Mouse (Mus musculus) C2C12 (cell line): Measurements from ENCODE around the gene Coq6. TPM values are rescaled to one million over a fixed set of nuclear protein-coding genes. Genes with fewer than 3 reads are reported as not detected.

Experiments used
- H3K27me3 ChIP-seq: one replicate; pipeline ENCODE4 v1.6.1; 2011; ENCODE audit not compliant: control insufficient read depth, insufficient read depth, insufficient read length
- H3K36me3 ChIP-seq: one replicate; pipeline ENCODE4 v1.6.1; 2011; ENCODE audit not compliant: control insufficient read depth, insufficient read depth
- H3K4me3 ChIP-seq: one replicate; pipeline ENCODE4 v1.5.1; 2011; ENCODE audit warnings: mild to moderate bottlenecking, control low read depth; ENCODE audit not compliant: poor library complexity, insufficient read depth, severe bottlenecking
- H3K79me2 ChIP-seq: one replicate; pipeline ENCODE4 v1.6.1; 2011; ENCODE audit not compliant: control insufficient read depth, insufficient read depth
- H3K79me3 ChIP-seq: one replicate; pipeline ENCODE4 v1.6.1; 2011; ENCODE audit warnings: low read depth, control low read depth
- H3ac ChIP-seq: one replicate; pipeline ENCODE3; 2011; ENCODE audit warnings: low read depth; ENCODE audit not compliant: control insufficient read depth, insufficient read length
- CEBPB ChIP-seq: IDR thresholded peaks from one replicate; pipeline ENCODE4 v1.6.1; 2011; ENCODE audit warnings: low read depth, mild to moderate bottlenecking, control low read depth, moderate library complexity
- CTCF ChIP-seq: IDR thresholded peaks from one replicate; pipeline ENCODE4 v1.5.1; 2011; ENCODE audit not compliant: control insufficient read depth, insufficient read depth, insufficient read length
- FOSL1 ChIP-seq: IDR thresholded peaks from one replicate; pipeline ENCODE4 v1.8.0; 2011; ENCODE audit warnings: mild to moderate bottlenecking, low read length; ENCODE audit not compliant: poor library complexity, insufficient read depth, severe bottlenecking
- MAX ChIP-seq: IDR thresholded peaks from one replicate; pipeline ENCODE4 v1.6.1; 2011; ENCODE audit warnings: mild to moderate bottlenecking, control low read depth
- MYOD1 ChIP-seq: IDR thresholded peaks from one replicate; pipeline ENCODE4 v1.6.1; 2011; ENCODE audit warnings: low read depth; ENCODE audit not compliant: control insufficient read depth, insufficient read length
- MYOG ChIP-seq: IDR thresholded peaks from one replicate; pipeline ENCODE4 v1.6.1; 2011; ENCODE audit not compliant: control insufficient read depth, insufficient read length; ENCODE audit errors: extremely low read depth
- USF1 ChIP-seq: IDR thresholded peaks from one replicate; pipeline ENCODE4 v1.6.1; 2011; ENCODE audit warnings: low read depth, mild to moderate bottlenecking, control low read depth, moderate library complexity
- polyA plus RNA-seq: library from polyadenylated mRNA; unstranded; fragments of >200 nt; fragmentation: generic; extraction: Trizol; gene quantifications from one replicate; pipeline ENCODE4 v1.2.1, GENCODE M21; 2012; ENCODE audit warnings: missing spikeins

Coq6 gene
- polyA plus RNA-seq, 1 experiment, result 32.7 TPM

GRCm38 (mm10) chr12:84371647-84372046 lies 10.2 kb downstream of the Coq6 start:
- H3ac ChIP-seq, result no peak overlapping the region
- TF ChIP-seq USF1 (no peak), CTCF (no peak), MYOD1 (no peak), FOSL1 (no peak), MAX (no peak), MYOG (no peak), CEBPB (no peak)
- H3K79me3 ChIP-seq, result no peaks in the 10 kb centered on the region
- no peaks in the 10 kb centered on the region for H3K27me3 ChIP-seq
- peaks cover 53% of the 10 kb centered on the region for H3K36me3 ChIP-seq
- H3K79me2 ChIP-seq, result no peaks in the 10 kb centered on the region
- no peak overlapping the region for H3K4me3 ChIP-seq

DNA sequence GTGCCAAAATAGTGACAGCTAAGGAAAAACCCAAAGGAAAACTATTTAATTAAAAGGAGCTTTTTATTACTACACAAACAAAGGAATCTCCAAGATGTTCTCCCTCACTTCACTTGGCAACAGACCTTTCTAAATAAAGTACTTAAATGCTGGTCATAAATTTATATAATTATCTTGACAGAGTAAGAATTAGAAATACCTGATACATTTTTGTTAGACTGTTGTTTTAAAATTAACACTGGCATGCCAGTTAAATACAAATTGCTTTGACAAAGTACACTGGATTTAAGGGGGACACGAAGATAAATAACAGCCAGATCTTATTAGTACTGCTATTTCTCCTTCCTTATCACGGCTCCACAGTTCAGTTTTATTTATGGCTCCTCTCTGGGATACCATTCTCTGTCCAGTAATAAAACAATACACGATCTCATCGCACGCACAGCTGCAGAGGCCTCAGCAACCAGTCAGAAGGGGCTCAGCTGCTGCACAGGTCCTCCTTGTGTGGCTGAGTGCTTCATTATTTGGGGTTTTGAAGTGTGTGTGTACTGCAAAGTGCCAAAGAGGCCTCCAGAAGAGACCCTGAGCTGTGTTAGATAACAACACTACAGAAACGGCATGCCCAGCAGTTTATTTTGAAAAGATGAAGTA lies 12.5 kb downstream of the Coq6 start:
- H3ac ChIP-seq, result no peak overlapping the region
- no peak for TF ChIP-seq FOSL1
- H3K79me2 ChIP-seq, result no peaks in the 10 kb centered on the region
- no peaks in the 10 kb centered on the region for H3K79me3 ChIP-seq
- H3K36me3 ChIP-seq, result peaks cover 45% of the 10 kb centered on the region
- H3K4me3 ChIP-seq, result no peak overlapping the region
- no peaks in the 10 kb centered on the region for H3K27me3 ChIP-seq

DNA sequence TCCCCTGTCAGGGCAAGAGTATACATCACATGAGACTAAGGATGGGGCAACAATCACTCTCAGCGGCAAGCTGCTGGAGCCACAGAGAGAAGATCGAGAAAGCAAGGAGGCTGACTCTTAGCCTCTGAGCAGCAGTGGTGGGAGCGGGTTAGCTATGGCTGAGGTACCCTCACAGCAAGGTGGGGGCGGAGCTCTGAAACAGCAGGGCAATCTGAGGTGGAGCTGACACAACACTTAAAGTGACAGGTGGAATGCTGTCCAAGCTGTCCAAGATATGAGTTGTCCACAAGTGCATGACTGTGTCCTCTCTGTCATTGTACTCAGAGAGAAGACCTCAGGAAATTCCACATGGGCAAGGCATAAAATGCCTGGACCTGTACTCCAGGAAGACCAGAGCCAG lies 20.9 kb downstream of the Coq6 start:
- H3ac ChIP-seq, result no peak overlapping the region
- no peaks in the 10 kb centered on the region for H3K36me3 ChIP-seq
- TF ChIP-seq FOSL1 (no peak), MAX (no peak), CTCF (no peak), MYOG (no peak), MYOD1 (no peak), USF1 (no peak), CEBPB (no peak)
- no peaks in the 10 kb centered on the region for H3K27me3 ChIP-seq
- no peaks in the 10 kb centered on the region for H3K79me2 ChIP-seq
- no peak overlapping the region for H3K4me3 ChIP-seq
- no peaks in the 10 kb centered on the region for H3K79me3 ChIP-seq

GRCm38 (mm10) chr12:84384644-84385081 lies 23.2 kb downstream of the Coq6 start:
- Histone ChIP-seq H3K36me3 (no peaks in the 10 kb centered on the region), H3K4me3 (no peak overlapping the region), H3ac (no peak overlapping the region), H3K27me3 (no peaks in the 10 kb centered on the region), H3K79me2 (no peaks in the 10 kb centered on the region), H3K79me3 (no peaks in the 10 kb centered on the region)
- TF ChIP-seq CTCF (no peak), MYOD1 (no peak), USF1 (no peak), FOSL1 (no peak), CEBPB (no peak), MAX (no peak), MYOG (no peak)

GRCm38 (mm10) chr12:84385408-84385807 lies 24.0 kb downstream of the Coq6 start:
- H3K36me3 ChIP-seq, result no peaks in the 10 kb centered on the region
- H3K4me3 ChIP-seq, result no peak overlapping the region
- H3ac ChIP-seq, result no peak overlapping the region
- H3K79me2 ChIP-seq, result no peaks in the 10 kb centered on the region
- TF ChIP-seq MYOD1 (no peak), MYOG (no peak), USF1 (no peak), CEBPB (no peak), FOSL1 (no peak), CTCF (no peak), MAX (no peak)
- no peaks in the 10 kb centered on the region for H3K79me3 ChIP-seq
- H3K27me3 ChIP-seq, result no peaks in the 10 kb centered on the region

GRCm38 (mm10) chr12:84388097-84388496 lies 26.6 kb downstream of the Coq6 start:
- H3K27me3 ChIP-seq, result no peaks in the 10 kb centered on the region
- TF ChIP-seq CEBPB (no peak), FOSL1 (no peak), USF1 (no peak), CTCF (no peak), MYOG (no peak), MAX (no peak), MYOD1 (no peak)
- no peaks in the 10 kb centered on the region for H3K79me3 ChIP-seq
- H3K36me3 ChIP-seq, result no peaks in the 10 kb centered on the region
- no peak overlapping the region for H3ac ChIP-seq
- H3K79me2 ChIP-seq, result no peaks in the 10 kb centered on the region
- H3K4me3 ChIP-seq, result no peak overlapping the region
